Mouse (Mus musculus): ENCODE data around the gene Resf1. TPM values are rescaled to one million over a fixed set of nuclear protein-coding genes. Genes with fewer than 3 reads are reported as not detected.
"Not testable (repeated sequence)": the region's sequence is repeated elsewhere in the genome, so short reads cannot be mapped to it uniquely, and the experiment has no call there.

Resf1 gene
- total RNA-seq, 1 experiment: 124 TPM

GRCm38 (mm10) chr6:149357155-149357554, 47.9 kb downstream of the Resf1 start:
- DNase-seq (ENCODE audit: low read depth, low spot score): no peak
- in situ Hi-C loops (cut with MboI; ENCODE audit: low sequenced_read_pairs in 2 of 2, unreplicated experiment in 2 of 2): no loop called here
- Histone ChIP-seq H3K27ac (ENCODE audit: insufficient read depth, low read depth, low read length, poor library complexity, severe bottlenecking) (no peak overlapping the region), H3K36me3 (ENCODE audit: control insufficient read depth, insufficient read depth, low read length, poor library complexity, severe bottlenecking) (no peaks in the 10 kb centered on the region; the same call in 1 of the 2 replicates), H3K4me1 (ENCODE audit: control insufficient read depth in 2 of 2, insufficient read depth in 2 of 2, low read length in 2 of 2, poor library complexity in 1 of 2) (no peaks in the 10 kb centered on the region; a peak in 1 of 4 replicates), H3K9ac (ENCODE audit: insufficient read depth, low read depth, low read length, poor library complexity, severe bottlenecking) (no peak overlapping the region), H3K4me3 (ENCODE audit: insufficient read depth in 1 of 2, low read depth in 1 of 2, low read length in 2 of 2, poor library complexity in 1 of 2, severe bottlenecking in 1 of 2) (no peak overlapping the region), H3K9me3 (ENCODE audit: control insufficient read depth, insufficient read depth, low read depth, low read length) (peaks cover 9% of the 10 kb centered on the region)
- peak; percentile 94 for TF ChIP-seq ZNF384 (IDR thresholded peaks at IDR 0.05; ENCODE audit: low read depth, low read length)
- no peak for TF ChIP-seq HCFC1 (IDR thresholded peaks at IDR 0.05; ENCODE audit: borderline replicate concordance, insufficient read depth, low read length)

- H3K27ac ChIP-seq (ENCODE audit: insufficient read depth, low read depth, low read length, poor library complexity, severe bottlenecking); H3K36me3 ChIP-seq (ENCODE audit: control insufficient read depth, insufficient read depth, low read length, poor library complexity, severe bottlenecking); H3K4me3 ChIP-seq (ENCODE audit: insufficient read depth in 1 of 2, low read depth in 1 of 2, low read length in 2 of 2, poor library complexity in 1 of 2, severe bottlenecking in 1 of 2); H3K4me1 ChIP-seq (ENCODE audit: control insufficient read depth in 2 of 2, insufficient read depth in 2 of 2, low read length in 2 of 2, poor library complexity in 1 of 2); DNase-seq (ENCODE audit: low read depth, low spot score); in situ Hi-C loops (cut with MboI; ENCODE audit: low sequenced_read_pairs in 2 of 2, unreplicated experiment in 2 of 2); H3K9ac ChIP-seq (ENCODE audit: insufficient read depth, low read depth, low read length, poor library complexity, severe bottlenecking): not testable (repeated sequence)
- H3K9me3 ChIP-seq (ENCODE audit: control insufficient read depth, insufficient read depth, low read depth, low read length): peaks cover 15% of the 10 kb centered on the region
Measured at GRCm38 (mm10) chr6:149362533-149362932, 53.3 kb downstream of the Resf1 start.

DNA sequence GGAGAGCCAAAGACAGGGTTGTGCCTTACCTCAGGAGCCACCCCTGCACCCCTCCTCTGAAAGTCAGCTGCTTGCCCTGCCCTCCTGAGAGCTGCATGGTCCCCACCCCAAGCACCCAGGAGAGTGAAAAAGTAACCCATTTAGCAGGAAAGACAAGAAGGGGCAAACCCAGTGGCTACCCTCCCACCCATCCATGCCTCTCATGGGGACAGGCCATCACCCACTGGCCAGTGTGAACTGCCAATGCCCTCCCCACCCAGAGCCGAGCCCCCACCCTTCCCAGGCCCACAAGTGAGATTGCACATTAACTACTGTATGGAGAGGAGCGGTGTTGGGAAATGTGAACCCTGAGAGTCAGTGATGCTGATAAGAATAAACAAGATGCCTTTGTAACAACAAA, 56.8 kb downstream of the Resf1 start:
- H3K4me1 ChIP-seq (ENCODE audit: control insufficient read depth in 2 of 2, insufficient read depth in 2 of 2, low read length in 2 of 2, poor library complexity in 1 of 2); H3K9ac ChIP-seq (ENCODE audit: insufficient read depth, low read depth, low read length, poor library complexity, severe bottlenecking); H3K4me3 ChIP-seq (ENCODE audit: insufficient read depth in 1 of 2, low read depth in 1 of 2, low read length in 2 of 2, poor library complexity in 1 of 2, severe bottlenecking in 1 of 2); H3K9me3 ChIP-seq (ENCODE audit: control insufficient read depth, insufficient read depth, low read depth, low read length); in situ Hi-C loops (cut with MboI; ENCODE audit: low sequenced_read_pairs in 2 of 2, unreplicated experiment in 2 of 2); DNase-seq (ENCODE audit: low read depth, low spot score); H3K27ac ChIP-seq (ENCODE audit: insufficient read depth, low read depth, low read length, poor library complexity, severe bottlenecking); H3K36me3 ChIP-seq (ENCODE audit: control insufficient read depth, insufficient read depth, low read length, poor library complexity, severe bottlenecking): not testable (repeated sequence)

GRCm38 (mm10) chr6:149366403-149366802, 57.2 kb downstream of the Resf1 start:
- no peak overlapping the region for H3K27ac ChIP-seq (ENCODE audit: insufficient read depth, low read depth, low read length, poor library complexity, severe bottlenecking)
- H3K4me1 ChIP-seq (ENCODE audit: control insufficient read depth in 2 of 2, insufficient read depth in 2 of 2, low read length in 2 of 2, poor library complexity in 1 of 2): no peaks in the 10 kb centered on the region
- no peaks in the 10 kb centered on the region; the same call in 1 of the 2 replicates for H3K36me3 ChIP-seq (ENCODE audit: control insufficient read depth, insufficient read depth, low read length, poor library complexity, severe bottlenecking)
- no peak for TF ChIP-seq MAFK (IDR thresholded peaks at IDR 0.05; ENCODE audit: insufficient read depth, low read depth, low read length)
- TF ChIP-seq ZNF384 (IDR thresholded peaks at IDR 0.05; ENCODE audit: low read depth, low read length): no peak
- TF ChIP-seq ZC3H11A (IDR thresholded peaks at IDR 0.05; ENCODE audit: borderline replicate concordance, low read depth, low read length): no peak
- no peak for TF ChIP-seq CHD2 (IDR thresholded peaks at IDR 0.05; ENCODE audit: low read depth, low read length)
- no peak for TF ChIP-seq HCFC1 (IDR thresholded peaks at IDR 0.05; ENCODE audit: borderline replicate concordance, insufficient read depth, low read length)
- H3K9ac ChIP-seq (ENCODE audit: insufficient read depth, low read depth, low read length, poor library complexity, severe bottlenecking): no peak overlapping the region
- in situ Hi-C loops (cut with MboI; ENCODE audit: low sequenced_read_pairs in 2 of 2, unreplicated experiment in 2 of 2): no loop called here
- peaks cover 8% of the 10 kb centered on the region for H3K9me3 ChIP-seq (ENCODE audit: control insufficient read depth, insufficient read depth, low read depth, low read length)
- DNase-seq (ENCODE audit: low read depth, low spot score): no peak
- no peak overlapping the region for H3K4me3 ChIP-seq (ENCODE audit: insufficient read depth in 1 of 2, low read depth in 1 of 2, low read length in 2 of 2, poor library complexity in 1 of 2, severe bottlenecking in 1 of 2)

- DNase-seq (ENCODE audit: low read depth, low spot score): peak; percentile 71
- Histone ChIP-seq H3K9ac (ENCODE audit: insufficient read depth, low read depth, low read length, poor library complexity, severe bottlenecking) (no peak overlapping the region), H3K4me3 (ENCODE audit: insufficient read depth in 1 of 2, low read depth in 1 of 2, low read length in 2 of 2, poor library complexity in 1 of 2, severe bottlenecking in 1 of 2) (no peak overlapping the region), H3K9me3 (ENCODE audit: control insufficient read depth, insufficient read depth, low read depth, low read length) (no peaks in the 10 kb centered on the region), H3K27ac (ENCODE audit: insufficient read depth, low read depth, low read length, poor library complexity, severe bottlenecking) (no peak overlapping the region), H3K4me1 (ENCODE audit: control insufficient read depth in 2 of 2, insufficient read depth in 2 of 2, low read length in 2 of 2, poor library complexity in 1 of 2) (0 out of 4 replicates have a peak, but pooled peaks cover 0 to 2% of the 10 kb centered on the region in 2 experiments), H3K36me3 (ENCODE audit: control insufficient read depth, insufficient read depth, low read length, poor library complexity, severe bottlenecking) (no peaks in the 10 kb centered on the region)
- TF ChIP-seq HCFC1 (IDR thresholded peaks at IDR 0.05; ENCODE audit: borderline replicate concordance, insufficient read depth, low read length): no peak
- TF ChIP-seq MAFK (IDR thresholded peaks at IDR 0.05; ENCODE audit: insufficient read depth, low read depth, low read length): no peak
- no peak for TF ChIP-seq CHD2 (IDR thresholded peaks at IDR 0.05; ENCODE audit: low read depth, low read length)
- TF ChIP-seq ZC3H11A (IDR thresholded peaks at IDR 0.05; ENCODE audit: borderline replicate concordance, low read depth, low read length): peak; percentile 98
- peak; percentile 85 for TF ChIP-seq ZNF384 (IDR thresholded peaks at IDR 0.05; ENCODE audit: low read depth, low read length)
- in situ Hi-C loops (cut with MboI; ENCODE audit: low sequenced_read_pairs in 2 of 2, unreplicated experiment in 2 of 2): loop anchor here (5.0 to 10.0 kb wide), 2 partner anchors 240 to 248 kb away; partner anchors contain the start of genes Etfbkmt (in 1 of the 2) and Gm10203 (in 1 of the 2)
Measured at GRCm38 (mm10) chr6:149374986-149375457, 65.8 kb downstream of the Resf1 start.

All from ES-E14 (cell line).